Mouse (Mus musculus): ENCODE results near the gene Galnt10.

- TF ChIP-seq CTCF (IDR thresholded peaks at IDR 0.05; ENCODE audit: borderline replicate concordance, insufficient read depth, low read depth, low read length), result no peak
- TF ChIP-seq POLR2A (IDR thresholded peaks at IDR 0.05; ENCODE audit: borderline replicate concordance, insufficient read depth, low read length), result no peak
Measured at GRCm38 (mm10) chr11:57615286-57615685, 30.0 kb upstream of the Galnt10 start.

All from cerebellum, adult 2 months (tissue).